Mouse (Mus musculus) C2C12 (cell line): Measurements from ENCODE around the gene Magi1. TPM values are rescaled to one million over a fixed set of nuclear protein-coding genes. Genes with fewer than 3 reads are reported as not detected.

Experiments
- H3K27me3 ChIP-seq: one replicate; pipeline ENCODE4 v1.6.1; 2011; ENCODE audit not compliant: control insufficient read depth, insufficient read depth, insufficient read length
- H3K36me3 ChIP-seq: one replicate; pipeline ENCODE4 v1.6.1; 2011; ENCODE audit not compliant: control insufficient read depth, insufficient read depth
- H3K4me3 ChIP-seq: one replicate; pipeline ENCODE4 v1.5.1; 2011; ENCODE audit warnings: mild to moderate bottlenecking, control low read depth; ENCODE audit not compliant: poor library complexity, insufficient read depth, severe bottlenecking
- H3K79me2 ChIP-seq: one replicate; pipeline ENCODE4 v1.6.1; 2011; ENCODE audit not compliant: control insufficient read depth, insufficient read depth
- H3K79me3 ChIP-seq: one replicate; pipeline ENCODE4 v1.6.1; 2011; ENCODE audit warnings: low read depth, control low read depth
- H3ac ChIP-seq: one replicate; pipeline ENCODE3; 2011; ENCODE audit warnings: low read depth; ENCODE audit not compliant: control insufficient read depth, insufficient read length
- CEBPB ChIP-seq: IDR thresholded peaks from one replicate; pipeline ENCODE4 v1.6.1; 2011; ENCODE audit warnings: low read depth, mild to moderate bottlenecking, control low read depth, moderate library complexity
- CTCF ChIP-seq: IDR thresholded peaks from one replicate; pipeline ENCODE4 v1.5.1; 2011; ENCODE audit not compliant: control insufficient read depth, insufficient read depth, insufficient read length
- FOSL1 ChIP-seq: IDR thresholded peaks from one replicate; pipeline ENCODE4 v1.8.0; 2011; ENCODE audit warnings: mild to moderate bottlenecking, low read length; ENCODE audit not compliant: poor library complexity, insufficient read depth, severe bottlenecking
- MAX ChIP-seq: IDR thresholded peaks from one replicate; pipeline ENCODE4 v1.6.1; 2011; ENCODE audit warnings: mild to moderate bottlenecking, control low read depth
- MYOD1 ChIP-seq: IDR thresholded peaks from one replicate; pipeline ENCODE4 v1.6.1; 2011; ENCODE audit warnings: low read depth; ENCODE audit not compliant: control insufficient read depth, insufficient read length
- MYOG ChIP-seq: IDR thresholded peaks from one replicate; pipeline ENCODE4 v1.6.1; 2011; ENCODE audit not compliant: control insufficient read depth, insufficient read length; ENCODE audit errors: extremely low read depth
- USF1 ChIP-seq: IDR thresholded peaks from one replicate; pipeline ENCODE4 v1.6.1; 2011; ENCODE audit warnings: low read depth, mild to moderate bottlenecking, control low read depth, moderate library complexity
- polyA plus RNA-seq: library from polyadenylated mRNA; unstranded; fragments of >200 nt; fragmentation: generic; extraction: Trizol; gene quantifications from one replicate; pipeline ENCODE4 v1.2.1, GENCODE M21; 2012; ENCODE audit warnings: missing spikeins

The Magi1 gene
- polyA plus RNA-seq, 1 experiment = 3.8 TPM

DNA sequence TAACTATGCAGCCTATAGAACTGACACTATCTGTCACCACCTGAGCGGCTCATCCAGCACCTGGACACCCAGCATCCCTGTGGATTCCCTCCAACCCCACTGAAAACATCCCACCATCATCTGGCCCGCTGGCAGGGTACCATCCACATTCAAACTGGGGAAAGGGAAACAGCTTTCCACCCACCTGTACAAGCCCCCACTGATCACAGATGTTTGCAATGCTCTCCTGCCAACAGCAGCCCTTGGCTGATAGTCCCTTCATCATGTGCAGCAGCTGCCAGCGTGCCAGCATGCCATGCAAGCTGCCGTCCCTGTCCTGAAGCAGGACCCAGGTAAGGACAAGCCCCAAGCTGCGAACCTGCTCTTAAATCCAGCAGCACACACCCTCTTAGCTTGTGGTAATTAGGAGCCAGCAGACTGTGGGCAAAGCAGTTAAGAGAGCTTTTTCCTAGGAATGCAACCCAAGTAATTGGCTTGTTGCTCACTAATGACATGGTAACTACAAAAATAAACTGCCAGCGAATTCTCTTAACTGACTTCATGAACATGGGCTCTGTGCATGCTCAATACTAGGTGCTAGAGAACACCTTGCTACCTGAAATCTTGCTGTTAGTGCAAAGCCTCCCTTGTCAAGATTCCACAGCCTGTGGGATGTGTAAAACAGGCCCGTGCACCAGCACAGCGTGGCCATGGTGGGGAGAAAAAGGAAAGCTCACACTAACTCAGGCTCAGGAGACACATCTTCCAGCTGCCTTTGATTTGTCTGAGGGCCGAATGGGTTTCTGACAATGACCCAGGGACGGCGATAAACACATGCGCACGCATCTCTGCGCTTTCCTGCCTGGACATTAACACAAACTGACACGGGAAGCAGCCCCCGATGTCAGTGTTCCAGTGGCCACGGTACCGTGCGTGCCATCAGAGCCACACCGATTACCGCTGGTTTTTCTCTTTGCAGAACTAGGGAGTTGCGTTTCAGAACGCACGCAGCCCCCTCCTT is 568.2 kb downstream of the Magi1 start:
- Histone ChIP-seq H3K36me3 (no peaks in the 10 kb centered on the region), H3K79me2 (no peaks in the 10 kb centered on the region), H3K79me3 (no peaks in the 10 kb centered on the region), H3K27me3 (no peaks in the 10 kb centered on the region), H3ac (no peak overlapping the region), H3K4me3 (no peak overlapping the region)
- TF ChIP-seq MAX (no peak), USF1 (no peak)

DNA sequence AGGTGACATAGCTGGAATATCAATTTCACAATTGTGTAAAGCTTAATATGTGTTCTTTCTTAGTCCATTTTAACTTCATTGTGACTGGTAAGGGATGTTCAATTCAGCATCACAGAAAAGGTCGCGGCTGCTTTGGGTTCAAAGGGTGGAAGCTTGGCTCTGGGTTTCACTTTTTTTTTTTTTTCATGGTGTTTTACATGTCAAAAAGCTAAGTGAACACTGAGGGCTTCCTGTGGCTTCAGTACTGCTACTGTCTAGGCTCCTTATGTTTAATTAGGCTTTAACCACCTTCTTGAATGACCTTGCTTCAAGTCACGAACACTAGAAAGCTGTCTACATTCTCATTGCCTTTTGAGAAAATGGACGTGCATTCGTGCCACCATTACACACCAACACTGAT is 579.4 kb downstream of the Magi1 start:
- no peaks in the 10 kb centered on the region for H3K79me3 ChIP-seq
- no peak for TF ChIP-seq CEBPB
- no peak for TF ChIP-seq MAX
- no peak for TF ChIP-seq USF1
- TF ChIP-seq CTCF = no peak
- no peak for TF ChIP-seq FOSL1
- TF ChIP-seq MYOD1 = no peak
- TF ChIP-seq MYOG = no peak
- no peak overlapping the region for H3ac ChIP-seq
- no peak overlapping the region for H3K4me3 ChIP-seq
- H3K27me3 ChIP-seq = no peaks in the 10 kb centered on the region
- no peaks in the 10 kb centered on the region for H3K79me2 ChIP-seq
- H3K36me3 ChIP-seq = no peaks in the 10 kb centered on the region

DNA sequence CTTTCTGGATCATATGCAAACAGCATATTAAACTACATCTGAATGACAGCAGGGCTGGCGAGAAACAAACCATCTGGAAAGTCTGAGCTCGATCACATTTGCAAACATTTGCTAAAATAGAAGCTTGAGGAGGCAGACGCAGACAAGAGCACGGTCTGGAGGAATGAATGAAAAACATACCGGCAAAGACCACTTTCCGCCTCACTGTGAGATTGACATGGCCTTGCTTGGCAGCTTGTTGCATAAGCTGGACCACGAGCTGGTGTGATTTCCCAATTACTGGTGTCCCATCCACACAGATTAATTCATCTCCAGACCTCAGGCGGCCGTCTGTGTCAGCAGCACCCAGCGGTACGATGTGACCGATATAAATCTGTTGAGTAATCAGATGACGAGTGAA is 584.3 kb downstream of the Magi1 start:
- H3ac ChIP-seq = no peak overlapping the region
- no peaks in the 10 kb centered on the region for H3K27me3 ChIP-seq
- no peaks in the 10 kb centered on the region for H3K79me2 ChIP-seq
- H3K36me3 ChIP-seq = no peaks in the 10 kb centered on the region
- TF ChIP-seq FOSL1 = no peak
- no peak for TF ChIP-seq USF1
- TF ChIP-seq MAX = no peak
- TF ChIP-seq CEBPB = no peak
- H3K4me3 ChIP-seq = no peak overlapping the region
- H3K79me3 ChIP-seq = no peaks in the 10 kb centered on the region

DNA sequence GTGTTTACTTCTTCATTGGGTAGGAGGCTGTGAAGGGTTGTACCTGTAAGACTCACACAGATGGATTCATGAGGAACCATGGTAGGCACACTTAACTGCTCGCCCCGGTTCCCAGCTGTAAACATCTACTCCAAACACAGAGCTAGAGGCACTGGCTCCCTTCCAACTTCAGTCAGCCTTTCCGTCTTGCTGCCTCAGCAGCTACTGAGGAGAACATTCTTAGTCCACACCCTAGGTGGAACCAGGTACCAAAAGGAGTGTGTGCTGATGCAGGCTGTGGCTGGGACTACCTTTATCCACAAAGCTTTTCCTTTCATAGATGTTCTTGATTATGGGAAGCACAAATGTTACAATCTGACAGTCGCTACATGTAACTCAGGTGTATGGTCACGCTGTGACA is 585.8 kb downstream of the Magi1 start:
- TF ChIP-seq USF1 = no peak
- no peak for TF ChIP-seq MYOD1
- no peak for TF ChIP-seq MYOG
- TF ChIP-seq CEBPB = no peak
- no peak for TF ChIP-seq MAX
- TF ChIP-seq FOSL1 = no peak
- TF ChIP-seq CTCF = no peak
- no peaks in the 10 kb centered on the region for H3K79me3 ChIP-seq
- no peak overlapping the region for H3ac ChIP-seq
- H3K27me3 ChIP-seq = no peaks in the 10 kb centered on the region
- no peaks in the 10 kb centered on the region for H3K79me2 ChIP-seq
- H3K4me3 ChIP-seq = no peak overlapping the region
- H3K36me3 ChIP-seq = no peaks in the 10 kb centered on the region

DNA sequence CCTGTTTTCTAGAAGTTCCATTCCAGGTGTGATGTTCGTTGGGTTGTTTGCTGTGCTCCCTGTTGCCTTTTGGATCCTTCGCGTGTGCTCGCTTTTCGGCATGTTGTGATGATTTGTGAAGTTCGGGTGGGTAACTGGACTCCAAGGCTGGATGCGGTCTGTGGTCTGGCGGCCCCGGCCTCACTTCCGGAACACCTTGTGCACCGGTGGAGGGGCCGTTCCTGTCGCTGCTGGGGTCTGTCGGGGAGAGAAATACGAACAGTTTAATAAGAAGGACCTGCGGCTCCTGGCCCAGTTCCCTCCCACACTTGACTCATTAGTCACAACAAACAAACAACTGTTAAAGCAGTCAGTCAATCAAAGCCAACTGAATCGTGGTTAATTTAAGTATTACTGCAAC is 605.0 kb downstream of the Magi1 start:
- Histone ChIP-seq H3K79me3 (no peaks in the 10 kb centered on the region), H3K79me2 (no peaks in the 10 kb centered on the region), H3K4me3 (no peak overlapping the region), H3ac (no peak overlapping the region), H3K27me3 (no peaks in the 10 kb centered on the region), H3K36me3 (peaks cover 5% of the 10 kb centered on the region)
- TF ChIP-seq CTCF (no peak), MYOG (no peak), USF1 (no peak), FOSL1 (no peak), MYOD1 (no peak)

DNA sequence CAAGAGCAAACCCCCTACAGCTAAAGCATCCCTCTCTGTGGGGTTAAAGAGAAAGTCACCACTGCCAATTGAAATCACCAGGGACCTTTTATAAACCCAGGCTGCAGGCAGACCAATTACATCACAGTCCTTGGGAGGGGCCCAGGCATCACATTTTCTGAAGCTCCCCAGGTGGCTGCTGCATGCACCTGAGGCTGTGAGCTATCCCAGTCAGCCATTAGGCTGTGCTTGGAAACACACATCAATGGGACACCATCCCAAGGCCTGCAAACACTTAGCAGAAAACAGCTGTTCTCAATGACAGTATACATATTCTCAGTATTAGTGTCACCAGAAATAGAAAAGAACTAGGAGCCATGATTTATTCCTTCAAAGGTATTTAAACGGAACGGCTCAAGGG is 617.0 kb downstream of the Magi1 start:
- H3K79me3 ChIP-seq = no peaks in the 10 kb centered on the region
- no peak overlapping the region for H3K4me3 ChIP-seq
- TF ChIP-seq USF1 = no peak
- TF ChIP-seq CTCF = no peak
- no peak for TF ChIP-seq MYOD1
- no peak for TF ChIP-seq MAX
- no peak for TF ChIP-seq FOSL1
- TF ChIP-seq MYOG = no peak
- no peak for TF ChIP-seq CEBPB
- no peaks in the 10 kb centered on the region for H3K27me3 ChIP-seq
- no peak overlapping the region for H3ac ChIP-seq
- no peaks in the 10 kb centered on the region for H3K36me3 ChIP-seq
- H3K79me2 ChIP-seq = no peaks in the 10 kb centered on the region
